Mouse (Mus musculus): ENCODE measurements at regions not wholly inside any gene's neighbourhood (a gene's known extent, or its start where the extent isn't known, plus 50 kb on each side); places are given as distances from the start of the nearest gene placed in this dataset.

- DNase-seq (ENCODE audit: low read depth, low spot score), result no peak
These were observed 49.8 kb upstream of the Abcd3 start for GRCm38 (mm10) chr3:121864734-121865445.
